15 mouse cellular contexts compared by ENCODE assay signal in genomic region chr14:29882666-29883344, GRCm38 (mm10).
A peak's percentile ranks its signal among the peaks of the same experiment; 100 is the strongest.
DNase-seq lines count a peak whose midpoint lies in the region; ATAC-seq and TF ChIP-seq lines count a peak whose summit lies in the region.
"Had no signal": no experiment of that assay in that cellular context is flagged by ENCODE, and none has a peak within 500 bp of the region (broad histone marks: within the 10 kb centered on the region; RNA-seq: fewer than 3 reads in every experiment).

No protein-coding gene starts in this region.

- no peak for TF ChIP-seq POLR2A in kidney, adult 2 months (IDR thresholded peaks at IDR 0.05; ENCODE audit: low read depth, low read length)

- H3K4me2 ChIP-seq in embryonic facial prominence, embryonic 12.5 days (replicated peaks): no peak overlapping the region
- H3K4me2 ChIP-seq: forebrain, embryonic 15.5 days; hindbrain, embryonic 15.5 days; stomach, embryonic 15.5 days had no signal

- DNase-seq in embryonic facial prominence, embryonic 10.5 days (ENCODE audit: low spot score): no peak
- peak; percentile 38 for DNase-seq in kidney, adult 2 months
- no peak for DNase-seq in kidney, adult 18-20 months
- peak; percentile 48 to 54 for DNase-seq in right cerebral cortex, adult 2 months (ENCODE audit: low spot score in 2 of 2)
- DNase-seq in right cerebral cortex, postnatal 25 days: no peak
- DNase-seq in adrenal gland, adult (ENCODE audit: inconsistent age in 2 of 2, low spot score in 1 of 2): no peak
- DNase-seq in gastrocnemius, postnatal 25 days: no peak
- DNase-seq: adrenal gland, adult 8-10 months; cerebellum, adult 9-11 months; thymus, postnatal 25 days had no signal

- H3K4me3 ChIP-seq in embryonic facial prominence, embryonic 12.5 days: no peak overlapping the region
- no peak overlapping the region for H3K4me3 ChIP-seq in embryonic facial prominence, embryonic 10.5 days
- no peak overlapping the region for H3K4me3 ChIP-seq in kidney, adult 2 months (ENCODE audit: insufficient read depth, low read depth, low read length)
- H3K4me3 ChIP-seq: forebrain, embryonic 15.5 days; hindbrain, embryonic 15.5 days; midbrain, embryonic 10.5 days; stomach, embryonic 15.5 days had no signal

- H3K36me3 ChIP-seq in embryonic facial prominence, embryonic 12.5 days: no peaks in the 10 kb centered on the region
- no peaks in the 10 kb centered on the region for H3K36me3 ChIP-seq in embryonic facial prominence, embryonic 10.5 days (replicated peaks)
- no peaks in the 10 kb centered on the region for H3K36me3 ChIP-seq in kidney, adult 2 months (ENCODE audit: control insufficient read depth, insufficient read depth, low read length)
- H3K36me3 ChIP-seq: forebrain, embryonic 15.5 days; hindbrain, embryonic 15.5 days; midbrain, embryonic 10.5 days; stomach, embryonic 15.5 days had no signal

- WGBS in embryonic facial prominence, embryonic 12.5 days: 52% methylated on average over 11 of the region's 11 CpGs
- 80% methylated on average over 11 of the region's 11 CpGs for WGBS in embryonic facial prominence, embryonic 10.5 days
- 35% methylated on average over 11 of the region's 11 CpGs for WGBS in kidney, adult 2 months

- H3K9me3 ChIP-seq in embryonic facial prominence, embryonic 12.5 days: no peaks in the 10 kb centered on the region
- no peaks in the 10 kb centered on the region for H3K9me3 ChIP-seq in embryonic facial prominence, embryonic 10.5 days
- H3K9me3 ChIP-seq: forebrain, embryonic 15.5 days; hindbrain, embryonic 15.5 days; midbrain, embryonic 10.5 days; stomach, embryonic 15.5 days had no signal

- H3K27me3 ChIP-seq in embryonic facial prominence, embryonic 12.5 days: no peaks in the 10 kb centered on the region
- H3K27me3 ChIP-seq in embryonic facial prominence, embryonic 10.5 days (replicated peaks; ENCODE audit: low read depth, poor library complexity, severe bottlenecking): no peaks in the 10 kb centered on the region
- no peaks in the 10 kb centered on the region for H3K27me3 ChIP-seq in kidney, adult 2 months (replicated peaks; ENCODE audit: control insufficient read depth, insufficient read depth, low read length)
- H3K27me3 ChIP-seq: forebrain, embryonic 15.5 days; hindbrain, embryonic 15.5 days; stomach, embryonic 15.5 days had no signal

- peaks cover 7% of the 10 kb centered on the region; the same call in 1 of the 2 replicates for H3K4me1 ChIP-seq in embryonic facial prominence, embryonic 12.5 days
- H3K4me1 ChIP-seq in embryonic facial prominence, embryonic 10.5 days: peaks cover 10% of the 10 kb centered on the region
- H3K4me1 ChIP-seq in kidney, adult 2 months (ENCODE audit: control insufficient read depth, insufficient read depth, low read length): peaks cover 5% of the 10 kb centered on the region; the same call in 1 of the 2 replicates
- H3K4me1 ChIP-seq: hindbrain, embryonic 15.5 days; midbrain, embryonic 10.5 days; stomach, embryonic 15.5 days had no signal

- H3K27ac ChIP-seq in embryonic facial prominence, embryonic 12.5 days: peak overlapping the region; percentile 38; the same call in 1 of the 2 replicates
- H3K27ac ChIP-seq in embryonic facial prominence, embryonic 10.5 days (replicated peaks): no peak overlapping the region
- no peak overlapping the region for H3K27ac ChIP-seq in kidney, adult 2 months (ENCODE audit: insufficient read depth, low read depth, low read length)
- H3K27ac ChIP-seq: forebrain, embryonic 15.5 days; hindbrain, embryonic 15.5 days; midbrain, embryonic 10.5 days; stomach, embryonic 15.5 days had no signal

- no peak for ATAC-seq in embryonic facial prominence, embryonic 12.5 days (ENCODE audit: insufficient number of reproducible peaks, insufficient read depth, low FRiP score, low TSS enrichment)
- ATAC-seq: forebrain, embryonic 15.5 days had no signal

- H3K9ac ChIP-seq in embryonic facial prominence, embryonic 12.5 days: no peak overlapping the region
- H3K9ac ChIP-seq: forebrain, embryonic 15.5 days; hindbrain, embryonic 15.5 days; stomach, embryonic 15.5 days had no signal

- TF ChIP-seq CTCF in kidney, adult 2 months (conservative IDR thresholded peaks at IDR 0.05; ENCODE audit: insufficient read depth, insufficient read length, low read depth, low read length): no peak

Comparison
In these comparisons a context has a peak if more than half of its experiments do, and no peak if none do; other contexts are left out.
1. DNase-seq: peak in kidney, adult 2 months (single experiment) and right cerebral cortex, adult 2 months (2 of 2); none in embryonic facial prominence, embryonic 10.5 days (single experiment), kidney, adult 18-20 months (single experiment), right cerebral cortex, postnatal 25 days (single experiment), adrenal gland, adult (0 of 2) and gastrocnemius, postnatal 25 days (single experiment).